Mouse (Mus musculus) retina, postnatal 1 day (tissue): Measurements from ENCODE around the gene Arhgef19.

Source experiments
- DNase-seq: peaks from one replicate; pipeline ENCODE4 v3.0.0-alpha.2; 2012

Gene Arhgef19

GRCm38 (mm10) chr4:141239388-141240125, at the start of gene Arhgef19:
TSS of gene Arhgef19 (plus strand) at chr4:141239499.
- DNase-seq: peak; percentile 94

GRCm38 (mm10) chr4:141191294-141191693, 48.0 kb upstream of the Arhgef19 start:
- no peak for DNase-seq

- DNase-seq: no peak
Observed at GRCm38 (mm10) chr4:141194553-141194952, 44.7 kb upstream of the Arhgef19 start.

- DNase-seq: no peak
Observed at GRCm38 (mm10) chr4:141196981-141197685, 42.2 kb upstream of the Arhgef19 start.

GRCm38 (mm10) chr4:141197686-141198035, 41.6 kb upstream of the Arhgef19 start:
- DNase-seq: no peak

- no peak for DNase-seq
Observed at GRCm38 (mm10) chr4:141200906-141201305, 38.4 kb upstream of the Arhgef19 start.

- no peak for DNase-seq
Observed at GRCm38 (mm10) chr4:141202192-141202591, 37.1 kb upstream of the Arhgef19 start.

- peak; percentile 27 for DNase-seq
Observed at GRCm38 (mm10) chr4:141204580-141205061, 34.7 kb upstream of the Arhgef19 start.

GRCm38 (mm10) chr4:141207081-141207480, 32.2 kb upstream of the Arhgef19 start:
- no peak for DNase-seq

- DNase-seq: peak; percentile 43
Observed at GRCm38 (mm10) chr4:141210524-141211219, 28.6 kb upstream of the Arhgef19 start.

- peak; percentile 64 for DNase-seq
Observed at GRCm38 (mm10) chr4:141211646-141212045, 27.7 kb upstream of the Arhgef19 start.

- DNase-seq: no peak
Observed at GRCm38 (mm10) chr4:141212892-141213291, 26.4 kb upstream of the Arhgef19 start.

- DNase-seq: peak; percentile 11
Observed at GRCm38 (mm10) chr4:141213342-141213741, 26.0 kb upstream of the Arhgef19 start.

GRCm38 (mm10) chr4:141213770-141214336, 25.4 kb upstream of the Arhgef19 start, which contains the start of gene Rsg1:
TSS of gene Rsg1 (plus strand) at chr4:141213956.
- DNase-seq: peak; percentile 96

- DNase-seq: peak; percentile 66
Observed at GRCm38 (mm10) chr4:141214337-141214851, 24.9 kb upstream of the Arhgef19 start.

GRCm38 (mm10) chr4:141219583-141220213, 19.6 kb upstream of the Arhgef19 start:
- DNase-seq: no peak

- peak; percentile 22 for DNase-seq
Observed at GRCm38 (mm10) chr4:141221848-141222247, 17.5 kb upstream of the Arhgef19 start.

- no peak for DNase-seq
Observed at GRCm38 (mm10) chr4:141222752-141223151, 16.5 kb upstream of the Arhgef19 start.

- no peak for DNase-seq
Observed at GRCm38 (mm10) chr4:141228687-141229086, 10.6 kb upstream of the Arhgef19 start.

- no peak for DNase-seq
Observed at GRCm38 (mm10) chr4:141233196-141233595, 6.1 kb upstream of the Arhgef19 start.

- DNase-seq: no peak
Observed at GRCm38 (mm10) chr4:141235537-141236111, 3.7 kb upstream of the Arhgef19 start.

GRCm38 (mm10) chr4:141236856-141237255, 2.4 kb upstream of the Arhgef19 start:
- DNase-seq: no peak
